Mouse (Mus musculus) limb, embryonic 14.5 days (tissue): Measurements from ENCODE around the gene Slc50a1. TPM values are rescaled to one million over a fixed set of nuclear protein-coding genes. Genes with fewer than 3 reads are reported as not detected.

ENCODE experiments used
- ATAC-seq: fragments of 200-750 bp; cut with Nextera tagmentation; 2 replicates; pipeline ENCODE4 v1.8.0; 2017; ENCODE audit warnings: low read depth, moderate number of reproducible peaks, moderate TSS enrichment; ENCODE audit not compliant: low FRiP score
- DNase-seq: peaks from one replicate; pipeline ENCODE4 v3.0.0-alpha.2; 2015; ENCODE audit warnings: low spot score
- H3K27ac ChIP-seq: fragments of 300-500 bp; sonication (generic); replicated peaks from 2 replicates; pipeline ENCODE4 v1.5.1; 2014; ENCODE audit warnings: low read depth, mild to moderate bottlenecking, low read length, moderate library complexity, mixed read lengths
- H3K27me3 ChIP-seq: fragments of 300-500 bp; sonication (generic); 2 replicates; pipeline ENCODE4 v1.6.1; 2014; ENCODE audit warnings: low read length, mixed read lengths; ENCODE audit not compliant: control insufficient read depth, insufficient read depth
- H3K36me3 ChIP-seq: fragments of 300-500 bp; sonication (generic); 2 replicates; pipeline ENCODE4 v1.6.1; 2014; ENCODE audit warnings: mild to moderate bottlenecking, low read length, moderate library complexity, mixed read lengths; ENCODE audit not compliant: control insufficient read depth, insufficient read depth
- H3K4me1 ChIP-seq: fragments of 300-500 bp; sonication (generic); 2 replicates; pipeline ENCODE4 v1.6.1; 2014; ENCODE audit warnings: antibody characterized with exemption, low read length, mixed read lengths; ENCODE audit not compliant: control insufficient read depth, insufficient read depth
- H3K4me2 ChIP-seq: fragments of 300-500 bp; sonication (generic); replicated peaks from 2 replicates; pipeline ENCODE4 v1.6.1; 2014; ENCODE audit warnings: low read depth, mild to moderate bottlenecking, low read length, moderate library complexity; ENCODE audit not compliant: severe bottlenecking
- H3K4me3 ChIP-seq: fragments of 300-500 bp; sonication (generic); replicated peaks from 2 replicates; pipeline ENCODE4 v1.5.1; 2014; ENCODE audit warnings: low read length
- H3K9ac ChIP-seq: fragments of 300-500 bp; sonication (generic); 2 replicates; pipeline ENCODE4 v1.6.1; 2014; ENCODE audit warnings: mild to moderate bottlenecking, low read depth, low read length, moderate library complexity; ENCODE audit not compliant: severe bottlenecking
- H3K9me3 ChIP-seq: fragments of 300-500 bp; sonication (generic); 2 replicates; pipeline ENCODE4 v1.6.1; 2016; ENCODE audit warnings: low read length; ENCODE audit not compliant: control insufficient read depth
- POLR2A ChIP-seq: fragments of 200-500 bp; IDR thresholded peaks from 2 replicates; pipeline ENCODE4 v1.8.0; 2012; ENCODE audit warnings: inconsistent platforms, mild to moderate bottlenecking, moderate library complexity, borderline replicate concordance; ENCODE audit not compliant: insufficient read depth, insufficient read length; ENCODE audit errors: extremely low read depth
- WGBS: fragments of 180-500 bp; shearing (Covaris S2); extraction: QIAGEN DNeasy Blood & Tissue Kit; methylation state at CpG from one replicate; pipeline ENCODE4 v1.1.7; 2014; 5-methylcytosine and 5-hydroxymethylcytosine counted together
- microRNA counts: library from miRNA; unstranded; fragments of <30 nt; microRNA quantifications from one replicate; lab custom pipeline; 2016
- microRNA-seq: library from miRNA; unstranded; fragments of <30 nt; microRNA quantifications from one replicate; pipeline ENCODE4, GENCODE M21; 2016
- polyA plus RNA-seq, 2 experiments: library from polyadenylated mRNA; depleted of rRNA in 1 of 2; stranded (reverse) in 1 of 2; unstranded in 1 of 2; fragments of >200 nt; fragmentation: Nextera tagmentation in 1 of 2; extraction: Ambion mirVana in 1 of 2; gene quantifications; 2 replicates each; pipeline versions ENCODE4 v1.2.1 to v1.2.3; 2012 to 2014

The Slc50a1 gene
- polyA plus RNA-seq, 2 experiments, result 95.6 to 150 TPM

GRCm38 (mm10) chr3:89224796-89225195 is 45.6 kb downstream of the Slc50a1 start:
- ATAC-seq (no peak), DNase-seq (no peak)
- Histone ChIP-seq H3K27ac (no peak overlapping the region), H3K9ac (no peak overlapping the region), H3K4me2 (no peak overlapping the region), H3K4me3 (no peak overlapping the region), H3K27me3 (no peaks in the 10 kb centered on the region), H3K36me3 (peaks cover 37% of the 10 kb centered on the region), H3K4me1 (peaks cover 22% of the 10 kb centered on the region), H3K9me3 (no peaks in the 10 kb centered on the region)
- WGBS, result 79% methylated on average over 11 of the region's 11 CpGs
- no peak for TF ChIP-seq POLR2A

- no peak for DNase-seq
- 0 out of 2 replicates have a peak, but pooled peaks cover 3% of the 10 kb centered on the region for H3K4me1 ChIP-seq
- 46% methylated on average over 5 of the region's 5 CpGs for WGBS
- no peak for TF ChIP-seq POLR2A
- no peak overlapping the region for H3K4me3 ChIP-seq
- H3K27ac ChIP-seq, result no peak overlapping the region
- no peaks in the 10 kb centered on the region for H3K27me3 ChIP-seq
- no peaks in the 10 kb centered on the region for H3K9me3 ChIP-seq
- H3K4me2 ChIP-seq, result no peak overlapping the region
- peaks cover 43% of the 10 kb centered on the region for H3K36me3 ChIP-seq
- H3K9ac ChIP-seq, result no peak overlapping the region
- no peak for ATAC-seq
Measured at GRCm38 (mm10) chr3:89221167-89221566, 49.2 kb downstream of the Slc50a1 start.

GRCm38 (mm10) chr3:89219546-89219945 is 50.8 kb downstream of the Slc50a1 start:
- no peak for ATAC-seq
- DNase-seq, result no peak
- Histone ChIP-seq H3K4me1 (peaks cover 13% of the 10 kb centered on the region), H3K9me3 (no peaks in the 10 kb centered on the region), H3K4me2 (no peak overlapping the region), H3K9ac (0 out of 2 replicates have a peak overlapping the region, but pooled peaks have one; percentile 7), H3K27me3 (no peaks in the 10 kb centered on the region), H3K4me3 (no peak overlapping the region), H3K27ac (no peak overlapping the region), H3K36me3 (peaks cover 31% of the 10 kb centered on the region)
- no peak for TF ChIP-seq POLR2A
- WGBS, result 42% methylated on average over 8 of the region's 8 CpGs

- H3K36me3 ChIP-seq, result peaks cover 26% of the 10 kb centered on the region
- TF ChIP-seq POLR2A, result no peak
Measured at GRCm38 (mm10) chr3:89218271-89218670, 52.1 kb downstream of the Slc50a1 start.

More at GRCm38 (mm10) chr3:89218271-89218670, 52.1 kb downstream of the Slc50a1 start:
- no peak overlapping the region for H3K4me3 ChIP-seq
- H3K27ac ChIP-seq, result no peak overlapping the region
- peaks cover 14% of the 10 kb centered on the region for H3K4me1 ChIP-seq
- H3K27me3 ChIP-seq, result no peaks in the 10 kb centered on the region
- no peak for ATAC-seq
- no peak for DNase-seq
- WGBS, result 92% methylated on average over 1 of the region's 1 CpGs
- H3K4me2 ChIP-seq, result no peak overlapping the region
- no peak overlapping the region for H3K9ac ChIP-seq
- H3K9me3 ChIP-seq, result no peaks in the 10 kb centered on the region

MicroRNAs within 50 kb of the gene (microRNA counts, 519-probe panel; counts per million panel counts)
- microRNA mmu-miR-92b (lab: Ali Mortazavi, UCI), result not detected

Small RNA genes lying within 50 kb of the gene (microRNA-seq; reads per million reads assigned to microRNA genes)
- 70.0 reads per million, percentile 41 among the genes with 10 or more reads in this experiment for gene Mir92b

Other genes starting within 250 kb of the Slc50a1 start
- 56.6 and 64.2 TPM in 2 replicates for gene Rusc1, start 177.3 kb downstream of the Slc50a1 start, polyA plus RNA-seq (2012; rRNA removed)
- gene Rusc1, start 177.3 kb downstream of the Slc50a1 start, polyA plus RNA-seq (2014; fragmentation: Nextera tagmentation; extraction: Ambion mirVana), result 24.8 and 27.5 TPM in 2 replicates
- gene Gm43738, start 169.5 kb downstream of the Slc50a1 start, polyA plus RNA-seq (2012; rRNA removed), result 0.03 TPM in 1 of 2 replicates, not detected in the other
- gene Gm43738, start 169.5 kb downstream of the Slc50a1 start, polyA plus RNA-seq (2014; fragmentation: Nextera tagmentation; extraction: Ambion mirVana), result not detected in 2 replicates
- 118 and 119 TPM in 2 replicates for gene Fdps, start 168.6 kb downstream of the Slc50a1 start, polyA plus RNA-seq (2012; rRNA removed)
- gene Fdps, start 168.6 kb downstream of the Slc50a1 start, polyA plus RNA-seq (2014; fragmentation: Nextera tagmentation; extraction: Ambion mirVana), result 172 and 215 TPM in 2 replicates
- 0.27 and 0.50 TPM in 2 replicates for gene Pklr, start 134.4 kb downstream of the Slc50a1 start, polyA plus RNA-seq (2012; rRNA removed)
- gene Pklr, start 134.4 kb downstream of the Slc50a1 start, polyA plus RNA-seq (2014; fragmentation: Nextera tagmentation; extraction: Ambion mirVana), result 0.14 and 0.23 TPM in 2 replicates
- 4.6 and 8.9 TPM in 2 replicates for gene Hcn3, start 110.4 kb downstream of the Slc50a1 start, polyA plus RNA-seq (2012; rRNA removed)
- 1.5 and 1.6 TPM in 2 replicates for gene Hcn3, start 110.4 kb downstream of the Slc50a1 start, polyA plus RNA-seq (2014; fragmentation: Nextera tagmentation; extraction: Ambion mirVana)
- 152 and 155 TPM in 2 replicates for gene Clk2, start 105.8 kb downstream of the Slc50a1 start, polyA plus RNA-seq (2012; rRNA removed)
- gene Clk2, start 105.8 kb downstream of the Slc50a1 start, polyA plus RNA-seq (2014; fragmentation: Nextera tagmentation; extraction: Ambion mirVana), result 26.5 and 34.2 TPM in 2 replicates
- 114 and 156 TPM in 2 replicates for gene Scamp3, start 93.1 kb downstream of the Slc50a1 start, polyA plus RNA-seq (2012; rRNA removed)
- 93.9 and 96.0 TPM in 2 replicates for gene Scamp3, start 93.1 kb downstream of the Slc50a1 start, polyA plus RNA-seq (2014; fragmentation: Nextera tagmentation; extraction: Ambion mirVana)
- gene Fam189b, start 87.4 kb downstream of the Slc50a1 start, polyA plus RNA-seq (2012; rRNA removed), result 95.5 and 124 TPM in 2 replicates
- gene Fam189b, start 87.4 kb downstream of the Slc50a1 start, polyA plus RNA-seq (2014; fragmentation: Nextera tagmentation; extraction: Ambion mirVana), result 34.5 and 34.8 TPM in 2 replicates
- gene Gba, start 67.6 kb downstream of the Slc50a1 start, polyA plus RNA-seq (2012; rRNA removed), result 51.2 and 68.0 TPM in 2 replicates
- gene Gba, start 67.6 kb downstream of the Slc50a1 start, polyA plus RNA-seq (2014; fragmentation: Nextera tagmentation; extraction: Ambion mirVana), result 48.1 and 53.3 TPM in 2 replicates
- 229 and 244 TPM in 2 replicates for gene Thbs3, start 55.4 kb downstream of the Slc50a1 start, polyA plus RNA-seq (2012; rRNA removed)
- gene Thbs3, start 55.4 kb downstream of the Slc50a1 start, polyA plus RNA-seq (2014; fragmentation: Nextera tagmentation; extraction: Ambion mirVana), result 78.9 and 83.0 TPM in 2 replicates
- gene Mtx1, start 43.5 kb downstream of the Slc50a1 start, polyA plus RNA-seq (2012; rRNA removed), result 196 and 211 TPM in 2 replicates
- 159 and 163 TPM in 2 replicates for gene Mtx1, start 43.5 kb downstream of the Slc50a1 start, polyA plus RNA-seq (2014; fragmentation: Nextera tagmentation; extraction: Ambion mirVana)
- 5.6 and 7.0 TPM in 2 replicates for gene Muc1, start 41.5 kb downstream of the Slc50a1 start, polyA plus RNA-seq (2012; rRNA removed)
- 0.55 and 1.1 TPM in 2 replicates for gene Muc1, start 41.5 kb downstream of the Slc50a1 start, polyA plus RNA-seq (2014; fragmentation: Nextera tagmentation; extraction: Ambion mirVana)
- 121 and 153 TPM in 2 replicates for gene Krtcap2, start 24.6 kb downstream of the Slc50a1 start, polyA plus RNA-seq (2012; rRNA removed)
- 352 and 353 TPM in 2 replicates for gene Krtcap2, start 24.6 kb downstream of the Slc50a1 start, polyA plus RNA-seq (2014; fragmentation: Nextera tagmentation; extraction: Ambion mirVana)
- 19.0 and 25.4 TPM in 2 replicates for gene Trim46, start 24.3 kb downstream of the Slc50a1 start, polyA plus RNA-seq (2012; rRNA removed)
- 3.9 and 4.7 TPM in 2 replicates for gene Trim46, start 24.3 kb downstream of the Slc50a1 start, polyA plus RNA-seq (2014; fragmentation: Nextera tagmentation; extraction: Ambion mirVana)
- 313 and 432 TPM in 2 replicates for gene Dpm3, start 11.2 kb downstream of the Slc50a1 start, polyA plus RNA-seq (2012; rRNA removed)
- gene Dpm3, start 11.2 kb downstream of the Slc50a1 start, polyA plus RNA-seq (2014; fragmentation: Nextera tagmentation; extraction: Ambion mirVana), result 165 and 173 TPM in 2 replicates
- gene Efna1, start 10.6 kb upstream of the Slc50a1 start, polyA plus RNA-seq (2012; rRNA removed), result 51.7 and 52.2 TPM in 2 replicates
- gene Efna1, start 10.6 kb upstream of the Slc50a1 start, polyA plus RNA-seq (2014; fragmentation: Nextera tagmentation; extraction: Ambion mirVana), result 42.2 and 48.1 TPM in 2 replicates
- gene Efna3, start 52.4 kb upstream of the Slc50a1 start, polyA plus RNA-seq (2012; rRNA removed), result 38.1 and 48.5 TPM in 2 replicates
- 32.1 and 34.4 TPM in 2 replicates for gene Efna3, start 52.4 kb upstream of the Slc50a1 start, polyA plus RNA-seq (2014; fragmentation: Nextera tagmentation; extraction: Ambion mirVana)
- 56.5 and 67.1 TPM in 2 replicates for gene Efna4, start 67.5 kb upstream of the Slc50a1 start, polyA plus RNA-seq (2012; rRNA removed)
- 32.0 and 34.2 TPM in 2 replicates for gene Efna4, start 67.5 kb upstream of the Slc50a1 start, polyA plus RNA-seq (2014; fragmentation: Nextera tagmentation; extraction: Ambion mirVana)
- gene Adam15, start 79.4 kb upstream of the Slc50a1 start, polyA plus RNA-seq (2012; rRNA removed), result 80.4 and 97.6 TPM in 2 replicates
- gene Adam15, start 79.4 kb upstream of the Slc50a1 start, polyA plus RNA-seq (2014; fragmentation: Nextera tagmentation; extraction: Ambion mirVana), result 45.9 and 48.2 TPM in 2 replicates
- 0.63 and 1.1 TPM in 2 replicates for gene Dcst2, start 91.4 kb upstream of the Slc50a1 start, polyA plus RNA-seq (2012; rRNA removed)
- gene Dcst2, start 91.4 kb upstream of the Slc50a1 start, polyA plus RNA-seq (2014; fragmentation: Nextera tagmentation; extraction: Ambion mirVana), result 0.14 and 0.26 TPM in 2 replicates
- 0.11 and 0.17 TPM in 2 replicates for gene Dcst1, start 94.7 kb upstream of the Slc50a1 start, polyA plus RNA-seq (2012; rRNA removed)
- gene Dcst1, start 94.7 kb upstream of the Slc50a1 start, polyA plus RNA-seq (2014; fragmentation: Nextera tagmentation; extraction: Ambion mirVana), result 0.17 and 0.18 TPM in 2 replicates
- 13.4 and 14.7 TPM in 2 replicates for gene Zbtb7b, start 124.2 kb upstream of the Slc50a1 start, polyA plus RNA-seq (2012; rRNA removed)
- gene Zbtb7b, start 124.2 kb upstream of the Slc50a1 start, polyA plus RNA-seq (2014; fragmentation: Nextera tagmentation; extraction: Ambion mirVana), result 2.7 and 3.4 TPM in 2 replicates
- 2.4 and 2.8 TPM in 2 replicates for gene Lenep, start 132.2 kb upstream of the Slc50a1 start, polyA plus RNA-seq (2012; rRNA removed)
- gene Lenep, start 132.2 kb upstream of the Slc50a1 start, polyA plus RNA-seq (2014; fragmentation: Nextera tagmentation; extraction: Ambion mirVana), result not detected in 2 replicates
- gene Flad1, start 141.3 kb upstream of the Slc50a1 start, polyA plus RNA-seq (2012; rRNA removed), result 32.8 and 36.0 TPM in 2 replicates
- gene Flad1, start 141.3 kb upstream of the Slc50a1 start, polyA plus RNA-seq (2014; fragmentation: Nextera tagmentation; extraction: Ambion mirVana), result 26.8 and 27.1 TPM in 2 replicates
- 247 and 268 TPM in 2 replicates for gene Cks1b, start 147.8 kb upstream of the Slc50a1 start, polyA plus RNA-seq (2012; rRNA removed)
- 473 and 476 TPM in 2 replicates for gene Cks1b, start 147.8 kb upstream of the Slc50a1 start, polyA plus RNA-seq (2014; fragmentation: Nextera tagmentation; extraction: Ambion mirVana)
- 134 and 166 TPM in 2 replicates for gene Shc1, start 147.9 kb upstream of the Slc50a1 start, polyA plus RNA-seq (2012; rRNA removed)
- gene Shc1, start 147.9 kb upstream of the Slc50a1 start, polyA plus RNA-seq (2014; fragmentation: Nextera tagmentation; extraction: Ambion mirVana), result 72.5 and 80.0 TPM in 2 replicates
- gene Pygo2, start 159.6 kb upstream of the Slc50a1 start, polyA plus RNA-seq (2012; rRNA removed), result 83.4 and 121 TPM in 2 replicates
- gene Pygo2, start 159.6 kb upstream of the Slc50a1 start, polyA plus RNA-seq (2014; fragmentation: Nextera tagmentation; extraction: Ambion mirVana), result 58.3 and 65.3 TPM in 2 replicates
- 31.4 and 32.8 TPM in 2 replicates for gene Pbxip1, start 166.1 kb upstream of the Slc50a1 start, polyA plus RNA-seq (2012; rRNA removed)
- gene Pbxip1, start 166.1 kb upstream of the Slc50a1 start, polyA plus RNA-seq (2014; fragmentation: Nextera tagmentation; extraction: Ambion mirVana), result 17.9 and 21.2 TPM in 2 replicates
- 41.8 and 47.2 TPM in 2 replicates for gene Pmvk, start 184.0 kb upstream of the Slc50a1 start, polyA plus RNA-seq (2012; rRNA removed)
- gene Pmvk, start 184.0 kb upstream of the Slc50a1 start, polyA plus RNA-seq (2014; fragmentation: Nextera tagmentation; extraction: Ambion mirVana), result 46.5 and 52.3 TPM in 2 replicates
- 5.9 and 6.6 TPM in 2 replicates for gene Kcnn3, start 249.6 kb upstream of the Slc50a1 start, polyA plus RNA-seq (2012; rRNA removed)
- gene Kcnn3, start 249.6 kb upstream of the Slc50a1 start, polyA plus RNA-seq (2014; fragmentation: Nextera tagmentation; extraction: Ambion mirVana), result 4.1 and 5.0 TPM in 2 replicates